Mouse (Mus musculus) liver, adult 2 months (tissue): ENCODE data around the gene Impg2.

ENCODE experiments used
- CTCF ChIP-seq: fragments of 200-500 bp; IDR thresholded peaks from 2 replicates; pipeline ENCODE4 v1.5.1; 2011; ENCODE audit warnings: low read depth, low read length, control low read depth
- POLR2A ChIP-seq: fragments of 200-500 bp; IDR thresholded peaks from 2 replicates; pipeline ENCODE4 v1.6.1; 2011; ENCODE audit warnings: low read length, control low read depth; ENCODE audit not compliant: insufficient read depth; ENCODE audit errors: extremely low read depth

- no peak for TF ChIP-seq POLR2A
- no peak for TF ChIP-seq CTCF
Measured at GRCm38 (mm10) chr16:56298836-56299235, 94.7 kb downstream of the Impg2 start.
